Mouse (Mus musculus): ENCODE measurements around the gene Zfyve1. TPM values are rescaled to one million over a fixed set of nuclear protein-coding genes. Genes with fewer than 3 reads are reported as not detected.
"Not testable (repeated sequence)": the region's sequence is repeated elsewhere in the genome, so short reads cannot be mapped to it uniquely, and the experiment has no call there.

Zfyve1 gene
- 31.9 and 39.0 TPM in 2 replicates for polyA plus RNA-seq (2015; fragmentation: Nextera tagmentation; extraction: Ambion mirVana)

- peaks cover 38% of the 10 kb centered on the region for H3K4me1 ChIP-seq (replicated peaks)
- peak within 1 kb of the TSS; percentile 76 for H3K4me2 ChIP-seq
- H3K9me3 ChIP-seq: no peaks in the 10 kb centered on the region
- peak within 1 kb of the TSS; percentile 92 for H3K4me3 ChIP-seq
- H3K27ac ChIP-seq: peak within 1 kb of the TSS; percentile 97
- 0% methylated on average over 28 of the region's 28 CpGs for WGBS
- no peaks in the 10 kb centered on the region for H3K27me3 ChIP-seq
- H3K9ac ChIP-seq: peak within 1 kb of the TSS; percentile 96
- ATAC-seq (ENCODE audit: low FRiP score): peak; percentile 99
- peaks cover 29% of the 10 kb centered on the region for H3K36me3 ChIP-seq
These were observed at the start of gene Zfyve1 for GRCm38 (mm10) chr12:83597025-83597501. Gene Zfyve1 (minus strand): TSS chr12:83597222.

- Histone ChIP-seq H3K27me3 (no peaks in the 10 kb centered on the region), H3K4me2 (no peak overlapping the region), H3K4me1 (replicated peaks) (no peaks in the 10 kb centered on the region), H3K4me3 (no peak overlapping the region), H3K9ac (no peak overlapping the region), H3K9me3 (no peaks in the 10 kb centered on the region), H3K36me3 (peaks cover 52% of the 10 kb centered on the region), H3K27ac (no peak overlapping the region)
- 93% methylated on average over 1 of the region's 1 CpGs for WGBS
- no peak for ATAC-seq (ENCODE audit: low FRiP score)
These were observed 46.1 kb upstream of the Zfyve1 start for GRCm38 (mm10) chr12:83643116-83643515.

GRCm38 (mm10) chr12:83641233-83641632 is 44.2 kb upstream of the Zfyve1 start:
- Histone ChIP-seq H3K9me3 (no peaks in the 10 kb centered on the region), H3K27me3 (no peaks in the 10 kb centered on the region), H3K27ac (no peak overlapping the region), H3K9ac (no peak overlapping the region), H3K36me3 (peaks cover 56% of the 10 kb centered on the region), H3K4me1 (replicated peaks) (no peaks in the 10 kb centered on the region), H3K4me3 (no peak overlapping the region), H3K4me2 (no peak overlapping the region)
- ATAC-seq (ENCODE audit: low FRiP score): no peak
- WGBS: 94% methylated on average over 2 of the region's 2 CpGs

DNA sequence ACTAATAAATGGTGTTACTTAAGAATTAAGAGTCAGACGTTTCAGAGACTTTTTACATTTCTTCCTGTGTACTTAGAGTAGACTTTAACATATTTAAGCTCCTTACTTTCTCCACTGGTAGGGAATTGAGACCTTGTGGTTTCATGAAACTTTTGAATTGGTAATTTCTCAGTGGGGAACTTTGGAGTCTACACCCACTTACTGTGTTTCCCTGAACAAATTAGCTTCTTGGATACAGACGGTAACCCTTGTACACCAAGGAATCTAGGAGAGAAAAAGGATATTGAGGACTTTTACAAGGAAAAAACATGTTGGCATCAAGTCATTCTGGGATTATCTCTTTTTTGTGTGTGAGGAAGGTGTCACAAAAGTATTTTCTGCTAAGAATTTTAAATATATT is 36.8 kb upstream of the Zfyve1 start:
- H3K27ac ChIP-seq: no peak overlapping the region
- H3K4me3 ChIP-seq: peak overlapping the region; percentile 8; the same call in 1 of the 2 replicates
- no peaks in the 10 kb centered on the region for H3K27me3 ChIP-seq
- peaks cover 7% of the 10 kb centered on the region for H3K4me1 ChIP-seq (replicated peaks)
- H3K4me2 ChIP-seq: peak overlapping the region; percentile 69
- no peaks in the 10 kb centered on the region for H3K9me3 ChIP-seq
- H3K36me3 ChIP-seq: peaks cover 25% of the 10 kb centered on the region
- ATAC-seq (ENCODE audit: low FRiP score): no peak
- no peak overlapping the region for H3K9ac ChIP-seq
- 39% methylated on average over 2 of the region's 2 CpGs for WGBS

DNA sequence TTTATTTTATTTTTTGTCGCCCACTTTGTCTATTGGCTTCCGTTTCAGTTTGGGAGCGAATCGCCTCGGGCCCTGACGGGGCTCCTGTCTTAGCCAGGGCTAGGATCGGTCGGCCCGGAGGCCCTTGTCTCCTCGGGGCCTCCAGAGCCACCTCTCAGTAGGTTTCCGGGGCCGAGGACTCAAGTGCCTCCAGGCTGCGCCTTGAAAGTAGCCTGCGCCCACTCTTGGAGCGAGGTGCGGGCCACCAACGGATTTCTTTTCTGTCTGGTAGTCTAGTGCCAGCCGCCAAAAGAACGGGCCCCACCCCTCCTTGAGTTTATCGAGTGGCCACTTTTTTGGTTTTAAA is 35.6 kb upstream of the Zfyve1 start:
- peak; percentile 70 for ATAC-seq (ENCODE audit: low FRiP score)
- under 1% methylated on average over 20 of the region's 20 CpGs for WGBS
- peaks cover 7% of the 10 kb centered on the region for H3K4me1 ChIP-seq (replicated peaks)
- H3K27me3 ChIP-seq: no peaks in the 10 kb centered on the region
- peak overlapping the region; percentile 69 for H3K4me2 ChIP-seq
- H3K9me3 ChIP-seq: no peaks in the 10 kb centered on the region
- peak overlapping the region; percentile 97 for H3K27ac ChIP-seq
- H3K4me3 ChIP-seq: peak overlapping the region; percentile 93
- peak overlapping the region; percentile 99 for H3K9ac ChIP-seq
- H3K36me3 ChIP-seq: peaks cover 19% of the 10 kb centered on the region

- ATAC-seq (ENCODE audit: low FRiP score): peak; percentile 100
- under 1% methylated on average over 67 of the region's 68 CpGs for WGBS
- H3K27me3 ChIP-seq: no peaks in the 10 kb centered on the region
- H3K4me2 ChIP-seq: peak overlapping the region; percentile 69
- peak overlapping the region; percentile 99 for H3K9ac ChIP-seq
- H3K4me3 ChIP-seq: peak overlapping the region; percentile 93
- peaks cover 12% of the 10 kb centered on the region for H3K36me3 ChIP-seq
- H3K4me1 ChIP-seq (replicated peaks): peaks cover 7% of the 10 kb centered on the region
- peak overlapping the region; percentile 97 for H3K27ac ChIP-seq
- H3K9me3 ChIP-seq: no peaks in the 10 kb centered on the region
These were observed 35.0 kb upstream of the Zfyve1 start for GRCm38 (mm10) chr12:83631743-83632679.

DNA sequence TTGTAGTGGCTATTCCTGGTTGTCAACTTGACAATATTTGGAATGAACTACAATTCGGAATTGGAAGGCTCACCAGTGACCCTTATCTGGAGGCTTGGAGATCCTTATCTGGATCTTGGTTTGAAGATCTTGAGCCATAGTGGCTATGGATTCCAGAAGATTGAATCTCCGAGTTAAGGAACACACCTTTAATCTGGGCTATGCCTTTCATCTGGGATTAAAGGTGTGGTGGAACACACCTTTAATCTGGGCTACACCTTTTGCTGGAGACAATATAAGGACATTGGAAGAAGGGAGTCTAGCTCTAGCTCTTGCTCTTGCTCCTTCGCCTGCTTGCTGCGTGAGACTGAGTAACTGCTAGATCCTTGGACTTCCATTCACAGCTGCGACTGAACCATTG is 33.9 kb upstream of the Zfyve1 start, which contains the start of gene Rbm25:
Gene Rbm25, plus strand, starts transcription at position 301 of the 400 bp plus-strand sequence.
- H3K9me3 ChIP-seq; ATAC-seq (ENCODE audit: low FRiP score); H3K27me3 ChIP-seq; H3K4me1 ChIP-seq (replicated peaks); H3K36me3 ChIP-seq: not testable (repeated sequence)
- Histone ChIP-seq H3K9ac (peak within 1 kb of the TSS; percentile 99), H3K4me2 (peak within 1 kb of the TSS; percentile 69), H3K4me3 (peak within 1 kb of the TSS; percentile 93), H3K27ac (peak within 1 kb of the TSS; percentile 97)
- no CpG with 5 or more reads among the region's 5 CpGs for WGBS

DNA sequence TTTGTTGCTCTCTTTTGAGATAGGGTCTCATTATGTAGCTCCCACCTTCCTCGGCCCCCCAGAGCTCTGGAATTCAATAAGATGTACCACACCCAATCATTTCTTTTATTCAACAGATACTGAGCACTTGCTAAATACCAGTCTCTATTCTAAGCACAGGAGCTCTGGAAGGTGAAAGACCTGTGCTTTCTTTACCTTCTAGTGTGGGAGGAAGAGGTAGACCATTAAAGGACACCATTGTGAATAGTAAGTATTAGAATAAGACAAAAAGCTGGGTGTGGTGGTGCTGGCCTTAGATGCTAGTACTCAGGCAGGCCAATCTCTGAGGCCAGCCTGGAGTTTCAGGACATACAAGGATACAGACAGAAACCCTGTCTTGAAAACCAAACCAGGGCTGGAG is 27.3 kb upstream of the Zfyve1 start:
- no peaks in the 10 kb centered on the region for H3K27me3 ChIP-seq
- WGBS: 93% methylated on average over 1 of the region's 1 CpGs
- H3K4me3 ChIP-seq: no peak overlapping the region
- H3K4me2 ChIP-seq: no peak overlapping the region
- H3K27ac ChIP-seq: no peak overlapping the region
- no peak for ATAC-seq (ENCODE audit: low FRiP score)
- no peak overlapping the region for H3K9ac ChIP-seq
- no peaks in the 10 kb centered on the region for H3K9me3 ChIP-seq
- no peaks in the 10 kb centered on the region for H3K36me3 ChIP-seq
- no peaks in the 10 kb centered on the region for H3K4me1 ChIP-seq (replicated peaks)

DNA sequence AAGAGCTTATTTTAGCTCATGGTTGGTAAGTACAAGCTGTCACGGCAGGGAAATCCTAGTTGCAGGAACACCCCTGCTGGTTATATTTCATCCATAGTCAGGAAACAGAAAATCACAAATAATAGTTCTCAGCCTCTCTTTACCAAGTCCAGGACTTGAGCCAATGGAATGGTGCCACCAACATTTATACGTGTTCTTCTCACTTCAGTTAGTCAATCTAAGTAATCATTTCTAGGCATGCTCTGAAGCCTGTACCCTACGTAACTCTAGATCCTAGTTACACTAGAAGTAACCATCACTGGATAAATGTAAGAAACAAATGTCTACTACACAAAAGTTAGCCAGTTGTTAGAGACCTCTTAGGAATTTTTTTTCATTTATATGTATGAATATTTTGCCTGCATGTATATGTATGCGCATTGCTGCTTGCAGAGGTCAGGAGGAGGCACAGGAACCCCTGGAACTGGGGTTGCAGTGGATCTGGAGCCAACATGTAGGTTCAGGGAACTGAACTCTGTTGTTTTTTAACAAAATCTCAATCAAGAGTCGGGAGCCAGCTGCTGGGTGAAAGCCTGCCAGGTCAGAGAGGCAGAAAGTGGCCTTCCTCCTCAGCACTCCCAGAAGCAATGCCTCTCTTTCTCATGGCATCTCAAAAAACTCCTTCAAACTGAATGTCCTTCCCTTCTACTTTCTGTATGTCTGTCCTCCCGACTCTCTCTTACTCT is 25.2 kb upstream of the Zfyve1 start:
- no peaks in the 10 kb centered on the region for H3K4me1 ChIP-seq (replicated peaks)
- ATAC-seq (ENCODE audit: low FRiP score): no peak
- no peak overlapping the region for H3K27ac ChIP-seq
- whole genome bisulfite sequencing: 87% methylated on average over 6 of the region's 6 CpGs
- no peaks in the 10 kb centered on the region for H3K27me3 ChIP-seq
- H3K4me3 ChIP-seq: no peak overlapping the region
- no peaks in the 10 kb centered on the region for H3K9me3 ChIP-seq
- no peak overlapping the region for H3K4me2 ChIP-seq
- no peaks in the 10 kb centered on the region for H3K36me3 ChIP-seq
- H3K9ac ChIP-seq: no peak overlapping the region

- H3K9ac ChIP-seq; H3K4me3 ChIP-seq; H3K4me1 ChIP-seq (replicated peaks); H3K27me3 ChIP-seq; H3K27ac ChIP-seq; H3K9me3 ChIP-seq; H3K36me3 ChIP-seq; H3K4me2 ChIP-seq; ATAC-seq (ENCODE audit: low FRiP score): not testable (repeated sequence)
- 65% methylated on average over 23 of the region's 23 CpGs for WGBS
These were observed 23.7 kb upstream of the Zfyve1 start for GRCm38 (mm10) chr12:83620694-83621093.

GRCm38 (mm10) chr12:83618981-83619380 is 22.0 kb upstream of the Zfyve1 start:
- H3K27ac ChIP-seq: no peak overlapping the region
- no peak overlapping the region for H3K9ac ChIP-seq
- H3K9me3 ChIP-seq: no peaks in the 10 kb centered on the region
- H3K4me3 ChIP-seq: no peak overlapping the region
- H3K36me3 ChIP-seq: no peaks in the 10 kb centered on the region
- H3K27me3 ChIP-seq: no peaks in the 10 kb centered on the region
- no peak overlapping the region for H3K4me2 ChIP-seq
- no peaks in the 10 kb centered on the region for H3K4me1 ChIP-seq (replicated peaks)
- ATAC-seq (ENCODE audit: low FRiP score): no peak
- WGBS: 58% methylated on average over 2 of the region's 2 CpGs

DNA sequence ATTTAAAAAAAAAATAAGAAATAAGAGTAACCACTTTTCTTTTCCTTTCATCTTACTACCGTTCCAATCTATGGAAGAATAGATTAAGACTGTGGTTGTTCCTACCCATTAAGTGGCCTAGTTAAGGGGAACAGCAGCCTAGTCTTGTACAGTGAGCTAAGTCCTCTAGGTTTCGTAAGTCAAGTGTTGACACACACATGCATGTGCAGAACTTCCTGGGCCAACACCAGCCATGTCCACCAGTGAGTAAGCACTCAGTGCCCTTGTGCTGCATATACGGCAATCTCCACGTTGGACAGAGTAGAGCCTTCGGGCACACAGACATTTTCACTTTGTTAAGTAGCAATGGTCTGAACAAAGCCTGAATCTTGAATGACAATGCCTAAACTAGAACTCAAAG is 20.2 kb upstream of the Zfyve1 start:
- H3K9me3 ChIP-seq: no peaks in the 10 kb centered on the region
- H3K4me3 ChIP-seq: no peak overlapping the region
- H3K9ac ChIP-seq: no peak overlapping the region
- ATAC-seq (ENCODE audit: low FRiP score): no peak
- no peaks in the 10 kb centered on the region for H3K36me3 ChIP-seq
- no peaks in the 10 kb centered on the region for H3K27me3 ChIP-seq
- WGBS: 95% methylated on average over 5 of the region's 5 CpGs
- H3K4me2 ChIP-seq: no peak overlapping the region
- no peak overlapping the region for H3K27ac ChIP-seq
- no peaks in the 10 kb centered on the region for H3K4me1 ChIP-seq (replicated peaks)

Data from hindbrain, embryonic 13.5 days (tissue).